Mouse (Mus musculus) MEL (cell line): ENCODE results near the gene Nek9. TPM values are rescaled to one million over a fixed set of nuclear protein-coding genes. Genes with fewer than 3 reads are reported as not detected.
A peak's percentile ranks its signal among the peaks of the same experiment; 100 is the strongest.

Experiments used
- DNase-seq: peaks from one replicate; pipeline ENCODE4 v3.0.0; 2011; ENCODE audit warnings: low read depth, low spot score
- H3K27ac ChIP-seq: 2 replicates; pipeline ENCODE4 v1.5.1; 2012; ENCODE audit warnings: low read depth, mild to moderate bottlenecking, control low read depth, low read length, moderate library complexity; ENCODE audit not compliant: control insufficient read depth
- H3K27me3 ChIP-seq, 2 experiments: fragments of 150-350 bp in 1 of 2; sonication (generic) in 1 of 2; 2 replicates each; pipeline ENCODE4 v1.6.1; 2012; ENCODE audit warnings: low read length in 2 of 2, mild to moderate bottlenecking in 2 of 2, improper control_type of control experiment in 1 of 2, moderate library complexity in 1 of 2; ENCODE audit not compliant: insufficient read depth in 2 of 2, control insufficient read depth in 1 of 2
- H3K36me3 ChIP-seq, 2 experiments: 2 replicates each; pipeline ENCODE4 v1.6.1; 2012 to 2014; ENCODE audit warnings: low read length in 2 of 2, improper control_type of control experiment in 1 of 2, inconsistent platforms in 1 of 2, mild to moderate bottlenecking in 1 of 2; ENCODE audit not compliant: insufficient read depth in 2 of 2, control insufficient read depth in 1 of 2
- H3K4me1 ChIP-seq, 2 experiments: fragments of 150-350 bp in 1 of 2; sonication (generic) in 1 of 2; 2 replicates each; pipeline ENCODE4 v1.6.1; 2012; ENCODE audit warnings: low read length in 2 of 2, improper control_type of control experiment in 1 of 2, mild to moderate bottlenecking in 1 of 2; ENCODE audit not compliant: insufficient read depth in 2 of 2, control insufficient read depth in 1 of 2
- H3K4me3 ChIP-seq, 2 experiments: fragments of 150-350 bp in 1 of 2; sonication (generic) in 1 of 2; 2 replicates each; pipeline ENCODE4 v1.5.1; 2012; ENCODE audit warnings: low read depth in 2 of 2, low read length in 2 of 2, mild to moderate bottlenecking in 2 of 2, moderate library complexity in 2 of 2, control low read depth in 1 of 2, improper control_type of control experiment in 1 of 2; ENCODE audit not compliant: control insufficient read depth in 1 of 2, insufficient read depth in 1 of 2
- H3K79me2 ChIP-seq: 2 replicates; pipeline ENCODE4 v1.6.1; 2012; ENCODE audit warnings: mild to moderate bottlenecking, low read length, moderate library complexity; ENCODE audit not compliant: control insufficient read depth, poor library complexity, insufficient read depth
- H3K9ac ChIP-seq: 2 replicates; pipeline ENCODE4 v1.6.1; 2012; ENCODE audit warnings: low read depth, mild to moderate bottlenecking, control low read depth, low read length, moderate library complexity; ENCODE audit not compliant: control insufficient read depth, poor library complexity, severe bottlenecking
- H3K9me3 ChIP-seq: fragments of 150-350 bp; sonication (generic); replicated peaks from 2 replicates; pipeline ENCODE4 v1.6.1; 2012; ENCODE audit warnings: mild to moderate bottlenecking, low read length, improper control_type of control experiment, moderate library complexity; ENCODE audit not compliant: insufficient read depth
- CHD1 ChIP-seq: IDR thresholded peaks from 2 replicates; pipeline ENCODE4 v1.6.1; 2012; ENCODE audit warnings: low read depth, mild to moderate bottlenecking, inconsistent platforms, low read length, improper control_type of control experiment
- CHD2 ChIP-seq: IDR thresholded peaks from 2 replicates; pipeline ENCODE4 v1.6.1; 2011; ENCODE audit warnings: low read length, improper control_type of control experiment
- E2F4 ChIP-seq: IDR thresholded peaks from 2 replicates; pipeline ENCODE4 v1.6.1; 2011; ENCODE audit warnings: low read depth, low read length, improper control_type of control experiment, borderline replicate concordance
- ELF1 ChIP-seq: IDR thresholded peaks from 2 replicates; pipeline ENCODE4 v1.6.1; 2014; ENCODE audit warnings: low read depth, mild to moderate bottlenecking, inconsistent platforms, low read length, improper control_type of control experiment, moderate library complexity
- EP300 ChIP-seq, 2 experiments: IDR thresholded peaks; 2 replicates each; pipeline ENCODE4 v1.6.1; 2011; ENCODE audit warnings: improper control_type of control experiment in 2 of 2, low read length in 2 of 2, low read depth in 1 of 2, mild to moderate bottlenecking in 1 of 2
- GABPA ChIP-seq: IDR thresholded peaks from 2 replicates; pipeline ENCODE4 v1.6.1; 2012; ENCODE audit warnings: low read depth, mild to moderate bottlenecking, inconsistent platforms, low read length, improper control_type of control experiment, moderate library complexity
- HCFC1 ChIP-seq: IDR thresholded peaks from 2 replicates; pipeline ENCODE4 v1.6.1; 2012; ENCODE audit warnings: low read depth, mild to moderate bottlenecking, inconsistent platforms, low read length, improper control_type of control experiment, moderate library complexity
- JUND ChIP-seq: IDR thresholded peaks from 2 replicates; pipeline ENCODE4 v1.6.1; 2011; ENCODE audit warnings: low read depth, mild to moderate bottlenecking, improper control_type of control experiment, low read length
- KAT2A ChIP-seq: conservative IDR thresholded peaks from 2 replicates; pipeline ENCODE4 v1.6.1; 2012; ENCODE audit warnings: low read depth, low read length, improper control_type of control experiment, inconsistent platforms
- MAFK ChIP-seq: IDR thresholded peaks from 2 replicates; pipeline ENCODE4 v1.6.1; 2011; ENCODE audit warnings: low read depth, mild to moderate bottlenecking, low read length, improper control_type of control experiment, borderline replicate concordance
- MAZ ChIP-seq: IDR thresholded peaks from 2 replicates; pipeline ENCODE4 v1.6.1; 2012; ENCODE audit warnings: low read depth, mild to moderate bottlenecking, inconsistent platforms, low read length, improper control_type of control experiment
- MXI1 ChIP-seq: IDR thresholded peaks from 2 replicates; pipeline ENCODE4 v1.6.1; 2011; ENCODE audit warnings: mild to moderate bottlenecking, low read depth, low read length, improper control_type of control experiment
- MYC ChIP-seq: IDR thresholded peaks from 2 replicates; pipeline ENCODE4 v1.6.1; 2011; ENCODE audit warnings: low read depth, mild to moderate bottlenecking, low read length, improper control_type of control experiment, moderate library complexity
- NELFE ChIP-seq: IDR thresholded peaks from 2 replicates; pipeline ENCODE4 v1.6.1; 2011; ENCODE audit warnings: low read depth, low read length, improper control_type of control experiment
- NRF1 ChIP-seq: IDR thresholded peaks from 2 replicates; pipeline ENCODE4 v1.6.1; 2014; ENCODE audit warnings: low read depth, mild to moderate bottlenecking, inconsistent platforms, low read length, improper control_type of control experiment, moderate library complexity; ENCODE audit not compliant: poor library complexity, insufficient read depth, severe bottlenecking
- POLR2A ChIP-seq, 2 experiments: IDR thresholded peaks; 2 replicates each; pipeline ENCODE4 v1.6.1; 2011 to 2012; ENCODE audit warnings: low read length in 2 of 2, mild to moderate bottlenecking in 2 of 2, control low read depth in 1 of 2, improper control_type of control experiment in 1 of 2, low read depth in 1 of 2, moderate library complexity in 1 of 2; ENCODE audit not compliant: control insufficient read depth in 1 of 2, insufficient read depth in 1 of 2, poor library complexity in 1 of 2
- POLR2AphosphoS2 ChIP-seq: IDR thresholded peaks from 2 replicates; pipeline ENCODE4 v1.6.1; 2011; ENCODE audit warnings: low read length, improper control_type of control experiment
- SIN3A ChIP-seq: IDR thresholded peaks from 2 replicates; pipeline ENCODE4 v1.6.1; 2012; ENCODE audit warnings: low read length, improper control_type of control experiment, inconsistent platforms
- TAL1 ChIP-seq: IDR thresholded peaks from 2 replicates; pipeline ENCODE4 v1.6.1; 2012; ENCODE audit warnings: mild to moderate bottlenecking, inconsistent platforms, low read length, moderate library complexity, mixed read lengths
- TBP ChIP-seq: IDR thresholded peaks from 2 replicates; pipeline ENCODE4 v1.8.0; 2011; ENCODE audit warnings: low read depth, low read length, improper control_type of control experiment
- TCF12 ChIP-seq: IDR thresholded peaks from 2 replicates; pipeline ENCODE4 v1.6.1; 2014; ENCODE audit warnings: low read depth, mild to moderate bottlenecking, inconsistent platforms, low read length, improper control_type of control experiment, moderate library complexity
- UBTF ChIP-seq: IDR thresholded peaks from 2 replicates; pipeline ENCODE4 v1.6.1; 2012; ENCODE audit warnings: low read depth, mild to moderate bottlenecking, inconsistent platforms, low read length, improper control_type of control experiment, moderate library complexity, borderline replicate concordance; ENCODE audit not compliant: insufficient read depth
- ZC3H11A ChIP-seq: IDR thresholded peaks from 2 replicates; pipeline ENCODE4 v1.6.1; 2012; ENCODE audit warnings: low read depth, mild to moderate bottlenecking, inconsistent platforms, low read length, improper control_type of control experiment
- ZMIZ1 ChIP-seq: IDR thresholded peaks from 2 replicates; pipeline ENCODE4 v1.6.1; 2012; ENCODE audit warnings: low read depth, mild to moderate bottlenecking, inconsistent platforms, low read length, improper control_type of control experiment, moderate library complexity
- ZNF384 ChIP-seq: IDR thresholded peaks from 2 replicates; pipeline ENCODE4 v1.6.1; 2012; ENCODE audit warnings: low read depth, mild to moderate bottlenecking, inconsistent platforms, low read length, improper control_type of control experiment
- polyA plus RNA-seq, 2 experiments: library from polyadenylated mRNA; stranded (reverse) in 1 of 2; unstranded in 1 of 2; fragments of >175 nt in 1 of 2; fragments of >200 nt in 1 of 2; gene quantifications; 2 replicates each; pipeline versions ENCODE4 v1.2.1 to v1.2.4; 2012; ENCODE audit warnings: low replicate concordance in 2 of 2, low read depth in 1 of 2; ENCODE audit not compliant: insufficient read length in 2 of 2, insufficient read depth in 1 of 2, missing spikeins in 1 of 2
- total RNA-seq: library from RNA; depleted of rRNA; stranded (reverse); fragments of 300-350 nt; gene quantifications from 2 replicates; pipeline ENCODE4 v1.2.3, GENCODE M21; 2012

The Nek9 gene
- total and polyA plus RNA-seq, 3 experiments: 23.4 to 32.2 TPM; not detected in 1

GRCm38 (mm10) chr12:85373591-85374560, 34.7 kb upstream of the Nek9 start:
- Histone ChIP-seq H3K36me3 (peaks cover 0 to 16% of the 10 kb centered on the region in 2 experiments; a peak in 2 of 4 replicates), H3K4me1 (peaks cover 2 to 19% of the 10 kb centered on the region in 2 experiments; a peak in 3 of 4 replicates)
- peak; percentile 84 for DNase-seq

GRCm38 (mm10) chr12:85372068-85372665, 33.0 kb upstream of the Nek9 start:
- Histone ChIP-seq H3K4me1 (peaks cover 2 to 19% of the 10 kb centered on the region in 2 experiments; a peak in 3 of 4 replicates), H3K27me3 (no peaks in the 10 kb centered on the region), H3K4me3 (no peak overlapping the region), H3K36me3 (peaks cover 0 to 16% of the 10 kb centered on the region in 2 experiments; a peak in 2 of 4 replicates), H3K9ac (peak overlapping the region; percentile 17), H3K9me3 (no peaks in the 10 kb centered on the region), H3K27ac (no peak overlapping the region), H3K79me2 (peaks cover 65% of the 10 kb centered on the region)
- DNase-seq: peak; percentile 41
- 0 out of 2 replicates have a peak, but pooled peaks have one; percentile 12 for TF ChIP-seq MXI1
- no peak for TF ChIP-seq ELF1
- no peak for TF ChIP-seq CHD2
- TF ChIP-seq ZNF384: peak; percentile 73
- peak; percentile 53 for TF ChIP-seq TAL1

More at GRCm38 (mm10) chr12:85373591-85374560, 34.7 kb upstream of the Nek9 start:
- peak overlapping the region; percentile 55 to 80 for H3K4me3 ChIP-seq
- H3K9me3 ChIP-seq: no peaks in the 10 kb centered on the region
- no peaks in the 10 kb centered on the region for H3K27me3 ChIP-seq
- TF ChIP-seq UBTF: no peak
- peak; percentile 68; the same call in 1 of the 2 replicates for TF ChIP-seq TBP
- TF ChIP-seq POLR2AphosphoS2: peak; percentile 56; the same call in 1 of the 2 replicates
- TF ChIP-seq GABPA: no peak
- TF ChIP-seq CHD2: no peak
- TF ChIP-seq EP300 (IDR thresholded peaks at IDR 0.05; ENCODE audit: low read depth in 1 of 2, low read length in 2 of 2): 0 out of 4 replicates have a peak, but pooled peaks of 1 of the 2 experiments have one; percentile 8
- peak; percentile 67 for TF ChIP-seq HCFC1
- peak; percentile 32; the same call in 1 of the 2 replicates for TF ChIP-seq NRF1
- peak; percentile 36; the same call in 1 of the 2 replicates for TF ChIP-seq MYC
- no peak for TF ChIP-seq CHD1
- TF ChIP-seq MAFK: no peak
- peak; percentile 62; the same call in 1 of the 2 replicates for TF ChIP-seq MAZ
- TF ChIP-seq POLR2A (IDR thresholded peaks at IDR 0.05; ENCODE audit: control insufficient read depth in 1 of 2, insufficient read depth in 1 of 2, low read depth in 1 of 2, low read length in 2 of 2, poor library complexity in 1 of 2): peak; percentile 68 to 79
- peak; percentile 50 for TF ChIP-seq SIN3A
- TF ChIP-seq TCF12: peak; percentile 35; the same call in 1 of the 2 replicates
- peak; percentile 76 for TF ChIP-seq NELFE
- peak; percentile 59; the same call in 1 of the 2 replicates for TF ChIP-seq MXI1
- TF ChIP-seq KAT2A: 0 out of 2 replicates have a peak, but pooled peaks have one; percentile 16
- TF ChIP-seq ZNF384: no peak
- TF ChIP-seq E2F4: peak; percentile 47; the same call in 1 of the 2 replicates
- no peak for TF ChIP-seq ZC3H11A
- TF ChIP-seq JUND: no peak
- TF ChIP-seq ZMIZ1: peak; percentile 57; the same call in 1 of the 2 replicates
- H3K9ac ChIP-seq: peak overlapping the region; percentile 92
- H3K27ac ChIP-seq: peak overlapping the region; percentile 51
- H3K79me2 ChIP-seq: peaks cover 50% of the 10 kb centered on the region
